Mouse (Mus musculus): ENCODE data around the gene Bcas3.
A peak's percentile ranks its signal among the peaks of the same experiment; 100 is the strongest.

The Bcas3 gene

DNA sequence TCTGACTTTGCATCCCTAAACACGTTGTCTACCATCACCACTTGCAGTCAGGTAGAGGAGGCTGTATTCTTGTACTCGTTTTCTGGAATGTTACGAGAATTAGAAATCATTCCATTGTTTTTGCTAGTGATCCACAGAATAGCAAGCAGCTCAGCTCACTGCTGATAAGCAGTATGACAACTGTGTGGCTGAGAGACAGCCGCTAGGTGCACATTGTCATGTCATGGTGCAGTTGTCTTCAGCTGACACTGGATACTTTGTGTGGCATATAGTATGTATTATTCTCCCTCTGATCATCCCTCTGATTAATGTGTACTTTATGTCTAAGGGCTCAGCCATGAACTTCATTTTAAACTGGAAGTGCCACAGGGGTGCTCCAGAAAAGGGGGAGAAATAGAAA is 190.3 kb downstream of the Bcas3 start:
- DNase-seq, result no peak

DNA sequence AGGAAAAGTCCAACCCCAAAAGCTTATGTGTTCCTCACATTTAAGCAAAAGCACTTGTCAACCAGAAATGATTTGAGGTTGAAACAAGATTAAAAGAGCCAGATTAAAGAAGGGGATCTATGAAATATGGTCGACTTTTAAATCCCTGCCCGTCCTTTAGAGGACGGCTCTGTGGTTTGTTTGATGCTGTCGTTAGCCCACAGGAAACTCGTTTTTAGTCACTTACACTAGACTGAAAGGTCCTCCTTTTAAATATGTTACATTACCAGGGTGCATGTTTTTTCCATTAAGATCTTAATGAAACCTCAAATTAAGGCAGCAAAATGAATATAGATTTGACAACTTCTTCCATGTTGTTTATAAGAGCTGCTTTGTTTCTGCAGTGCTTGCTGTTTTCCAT is 192.6 kb downstream of the Bcas3 start:
- DNase-seq, result no peak

DNA sequence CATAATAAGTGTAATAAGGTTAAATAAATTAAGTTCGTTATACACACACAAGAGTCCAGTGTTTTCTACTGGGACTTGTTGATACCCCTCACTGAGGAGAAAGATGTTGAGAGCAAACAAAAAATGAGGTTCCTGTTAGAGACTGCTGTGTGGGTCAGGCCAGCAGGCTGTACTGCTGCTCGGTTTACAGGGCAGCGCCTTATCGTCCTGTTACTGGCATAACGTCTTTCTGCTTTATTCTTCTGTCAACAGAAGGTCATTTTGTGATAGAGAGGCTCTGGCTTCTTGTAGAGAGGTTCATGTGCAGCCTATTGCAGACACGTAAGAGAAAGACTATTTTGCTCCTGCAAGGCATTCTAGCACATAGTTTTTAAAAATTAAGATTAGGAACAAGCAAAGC is 195.0 kb downstream of the Bcas3 start:
- DNase-seq, result no peak

DNA sequence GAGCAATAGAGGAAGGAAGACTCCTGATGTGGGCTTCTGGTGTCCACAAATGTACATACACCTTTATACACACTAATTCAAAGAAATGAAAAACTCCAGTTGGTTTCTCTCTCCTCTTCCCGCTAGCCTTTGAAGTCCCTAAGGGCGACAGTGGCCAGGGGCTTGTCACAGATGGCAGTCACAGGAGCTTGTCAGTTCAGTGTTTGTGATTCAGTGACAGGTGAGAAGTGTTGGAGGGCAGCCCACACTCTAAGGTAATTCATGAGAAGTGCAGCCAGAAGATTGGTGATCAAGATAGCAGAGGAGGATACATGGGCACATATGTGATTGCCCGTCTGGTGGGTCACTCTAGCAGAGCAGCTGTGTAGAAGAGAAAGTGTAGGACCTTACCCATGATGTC is 196.7 kb downstream of the Bcas3 start:
- no peak for DNase-seq

DNA sequence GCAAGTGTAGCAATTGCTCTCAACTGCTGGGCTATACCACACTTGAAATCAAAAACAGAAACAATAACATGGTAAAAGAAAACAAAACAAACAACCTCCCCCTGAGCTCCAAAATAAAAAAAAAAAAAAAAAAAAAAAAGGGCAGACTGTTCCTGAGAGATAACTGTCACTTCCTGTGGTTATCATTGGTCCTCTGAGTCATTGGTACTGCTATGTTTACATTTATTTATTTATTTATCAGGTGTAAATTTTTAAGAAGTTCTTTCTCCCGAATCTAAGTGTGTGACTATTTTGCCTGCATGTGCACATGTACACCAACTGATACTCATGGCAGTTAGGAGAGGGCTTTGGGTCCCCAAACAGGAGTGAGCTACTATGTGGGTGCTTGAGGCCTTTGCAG is 202.1 kb downstream of the Bcas3 start:
- no peak for DNase-seq

DNA sequence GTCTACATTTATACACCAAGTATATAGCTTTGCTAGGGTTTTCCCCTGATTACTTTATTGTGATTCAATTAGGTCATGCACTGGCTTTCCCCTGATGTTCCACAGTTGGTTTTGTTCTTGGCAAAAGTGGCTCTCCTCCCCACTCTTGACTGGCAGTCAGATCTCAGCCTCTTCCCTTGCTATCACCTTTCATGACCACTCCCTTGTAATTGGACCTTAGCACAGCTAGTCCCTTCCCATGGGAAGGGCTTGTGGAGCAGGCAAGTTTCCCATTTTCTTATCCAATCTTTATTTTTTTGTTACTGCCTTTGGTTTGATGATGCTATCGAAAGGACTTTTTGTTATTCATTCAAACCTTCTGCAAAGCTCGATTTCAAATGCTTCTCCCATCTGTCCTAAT is 202.8 kb downstream of the Bcas3 start:
- no peak for DNase-seq

DNA sequence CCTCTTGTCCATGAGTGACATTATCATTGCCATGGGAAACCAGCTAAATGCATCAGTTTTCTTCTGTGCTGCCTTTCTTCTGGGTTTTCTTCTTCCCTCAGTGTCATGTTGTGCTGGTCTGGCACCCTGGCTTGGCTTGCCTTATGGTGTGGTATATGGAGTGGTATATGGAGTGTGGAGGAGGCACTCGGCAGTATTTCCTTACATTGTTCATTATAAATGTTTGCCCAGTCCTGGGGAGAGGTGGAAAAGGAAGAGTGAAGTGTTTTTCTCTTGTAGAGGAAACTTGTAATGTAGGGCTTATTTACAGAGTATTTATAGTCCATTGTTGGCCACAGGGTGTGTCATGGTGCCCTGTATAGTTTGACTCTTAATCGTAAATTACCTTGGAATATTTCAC is 212.1 kb downstream of the Bcas3 start:
- no peak for DNase-seq

DNA sequence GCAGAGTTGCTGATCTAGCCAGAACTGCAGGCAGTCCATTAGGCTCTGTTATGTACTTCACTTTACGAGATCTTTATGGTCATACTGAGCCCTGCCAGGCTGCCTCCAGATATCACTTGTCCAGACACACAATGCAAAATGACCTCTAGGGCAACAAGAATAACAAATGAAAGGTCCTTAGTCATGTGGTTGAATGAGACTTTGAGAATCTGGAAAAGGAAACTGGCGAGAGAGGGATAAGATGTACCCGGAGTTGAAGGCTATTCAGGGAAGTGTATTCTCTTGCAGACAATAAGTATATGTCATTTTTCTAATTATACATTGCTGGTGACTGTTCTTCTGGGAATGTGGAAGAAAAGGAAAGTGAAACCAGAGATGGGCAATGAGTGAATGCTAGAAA is 218.1 kb downstream of the Bcas3 start:
- no peak for DNase-seq

DNA sequence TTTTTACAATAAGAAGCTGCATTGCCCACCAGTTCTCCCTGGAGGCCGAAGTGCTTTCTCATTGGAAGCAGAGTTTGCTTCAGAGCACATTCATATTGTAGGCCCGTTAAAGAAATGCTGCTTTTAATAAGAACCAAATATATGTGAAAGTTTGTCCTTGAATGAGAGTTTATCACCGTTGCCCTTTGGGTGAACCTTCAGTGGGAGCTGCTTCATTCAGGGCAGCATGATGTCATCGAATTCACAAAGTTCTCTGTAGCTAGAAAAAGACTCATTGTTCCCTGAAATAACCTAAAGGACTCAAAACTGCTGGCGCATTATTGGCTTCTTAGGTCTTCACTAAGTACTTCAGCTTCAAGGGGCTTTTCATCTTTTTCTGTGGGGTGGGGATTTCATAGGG is 219.0 kb downstream of the Bcas3 start:
- DNase-seq, result no peak

DNA sequence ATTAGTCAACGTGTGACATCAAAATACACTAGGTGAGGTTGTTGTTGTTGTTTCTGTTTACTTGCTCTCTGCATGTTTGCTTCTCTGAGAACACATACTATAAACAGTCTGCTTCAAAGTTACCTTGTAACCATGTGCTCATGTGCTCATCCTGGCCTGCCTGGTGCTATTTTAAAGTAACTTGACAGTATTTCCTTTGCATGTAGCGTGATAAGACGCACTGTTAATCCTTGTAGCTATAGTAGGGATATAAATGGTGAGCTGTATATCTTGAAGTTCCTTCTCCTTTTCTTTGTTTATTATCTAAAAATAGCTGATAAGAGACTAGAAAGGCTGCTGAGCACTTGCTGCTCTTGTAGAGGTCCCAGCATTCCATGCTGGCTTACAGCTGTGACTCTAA is 219.6 kb downstream of the Bcas3 start:
- no peak for DNase-seq

DNA sequence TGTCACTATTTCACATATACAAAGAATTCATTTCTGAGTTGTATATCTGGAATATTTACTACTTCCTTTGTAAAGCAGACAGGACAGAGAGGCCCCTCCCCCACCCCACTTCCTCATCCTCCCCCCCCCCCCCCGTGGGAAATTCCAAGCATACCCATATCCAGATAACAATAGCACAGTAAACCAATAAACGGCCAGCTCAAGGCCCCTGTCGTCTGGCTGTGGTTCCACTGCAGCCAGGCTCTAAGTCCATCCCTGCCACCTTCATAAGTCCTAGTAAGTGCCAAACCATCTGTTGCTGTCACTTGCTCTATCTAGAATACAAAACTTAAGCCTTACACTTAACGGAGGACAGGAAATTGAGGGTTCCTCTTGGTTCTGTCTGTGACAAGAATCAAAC is 221.5 kb downstream of the Bcas3 start:
- DNase-seq, result no peak

DNA sequence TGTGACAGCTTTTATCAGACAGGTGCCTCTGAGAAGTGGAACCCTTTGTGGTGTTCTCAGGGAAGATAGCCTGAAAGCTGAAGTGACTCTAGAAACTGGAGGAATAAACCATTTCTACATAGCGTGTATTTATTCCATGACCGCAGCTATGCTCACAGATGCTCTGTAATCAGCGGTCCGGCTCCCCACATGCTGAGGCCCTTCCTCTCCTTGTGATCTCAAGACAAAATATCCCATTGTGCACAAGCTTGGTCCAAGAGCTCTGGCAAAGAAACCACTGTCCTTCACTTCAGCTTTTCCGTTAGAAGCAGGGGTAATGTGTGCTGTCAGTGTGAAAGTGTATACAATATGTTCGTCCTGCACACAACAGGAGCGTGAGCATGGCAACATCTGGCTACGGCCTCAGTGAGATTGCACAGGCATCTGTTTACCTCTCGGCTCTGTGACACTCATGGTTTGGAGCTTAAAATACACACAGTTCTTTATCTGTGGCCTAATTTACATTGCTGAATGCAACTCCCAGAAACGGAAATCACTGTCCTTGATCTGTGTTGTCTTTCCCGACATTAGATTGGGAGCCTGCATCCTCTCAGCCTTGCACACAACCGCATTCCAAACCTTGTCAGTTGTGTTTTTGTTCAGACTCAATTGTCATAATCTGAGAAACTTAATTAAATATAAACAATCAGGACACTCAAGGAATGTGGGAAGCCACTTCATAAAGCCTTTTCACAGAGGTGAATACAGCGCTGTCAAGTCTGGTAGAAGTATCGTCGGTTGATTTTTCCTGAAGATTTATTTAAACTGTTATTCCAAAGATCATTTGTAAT is 225.1 kb downstream of the Bcas3 start:
- DNase-seq, result no peak

DNA sequence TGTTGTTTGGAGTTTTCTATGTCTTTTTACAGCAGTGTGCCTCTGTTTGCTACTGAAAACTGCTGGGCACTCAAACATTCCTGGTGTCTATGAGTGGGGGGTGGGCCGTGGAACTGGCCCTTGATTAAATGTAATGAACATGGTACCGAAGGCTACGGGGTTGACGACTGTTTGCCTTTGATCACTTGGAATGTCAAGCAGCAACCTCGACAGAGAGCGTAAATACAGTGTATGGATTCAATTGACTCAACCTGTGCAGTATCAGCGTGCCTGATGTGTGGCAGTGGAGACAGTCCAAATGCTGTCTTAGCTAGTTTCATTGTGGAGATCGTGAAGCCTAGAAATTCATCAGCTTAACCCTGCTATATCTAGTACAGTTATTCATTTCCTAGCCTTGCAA is 231.1 kb downstream of the Bcas3 start:
- DNase-seq, result no peak

DNA sequence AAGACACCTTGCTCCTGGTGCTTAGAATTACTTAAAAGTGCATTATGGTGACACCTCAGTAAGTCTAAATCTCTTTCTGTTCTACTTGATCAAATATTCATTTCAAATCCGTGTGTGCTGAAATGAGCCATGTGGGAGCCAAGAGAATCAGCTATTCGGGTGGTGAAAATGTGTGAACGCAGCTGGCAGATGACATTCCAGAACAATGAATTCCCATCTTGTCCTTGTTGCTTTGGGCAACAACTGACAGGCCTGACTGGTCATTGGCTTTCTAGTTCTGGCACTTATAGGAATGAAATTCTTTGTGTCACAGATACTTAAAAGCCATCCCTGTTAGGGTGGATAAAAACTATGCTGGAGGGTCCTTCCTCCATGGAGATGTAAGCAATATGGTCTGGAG is 240.7 kb downstream of the Bcas3 start:
- DNase-seq, result no peak

DNA sequence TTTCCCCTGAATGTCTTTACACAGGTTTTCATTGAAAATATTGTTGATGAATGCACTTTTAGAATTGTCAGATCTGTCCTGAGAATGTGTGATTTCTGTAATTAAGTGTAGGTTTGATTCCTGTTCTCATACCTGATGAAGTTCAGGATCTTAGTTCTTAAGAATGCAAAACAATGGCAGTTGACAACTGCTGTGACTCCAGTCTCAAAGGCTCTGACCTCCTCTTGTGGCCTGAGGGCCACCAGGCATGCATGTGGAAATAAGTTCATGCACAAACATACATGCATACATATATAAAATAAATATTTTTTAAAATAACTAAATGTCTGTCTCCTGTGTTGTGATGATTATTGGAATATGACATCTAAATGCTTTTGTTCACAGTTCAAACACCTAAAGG is 246.3 kb downstream of the Bcas3 start:
- no peak for DNase-seq

DNA sequence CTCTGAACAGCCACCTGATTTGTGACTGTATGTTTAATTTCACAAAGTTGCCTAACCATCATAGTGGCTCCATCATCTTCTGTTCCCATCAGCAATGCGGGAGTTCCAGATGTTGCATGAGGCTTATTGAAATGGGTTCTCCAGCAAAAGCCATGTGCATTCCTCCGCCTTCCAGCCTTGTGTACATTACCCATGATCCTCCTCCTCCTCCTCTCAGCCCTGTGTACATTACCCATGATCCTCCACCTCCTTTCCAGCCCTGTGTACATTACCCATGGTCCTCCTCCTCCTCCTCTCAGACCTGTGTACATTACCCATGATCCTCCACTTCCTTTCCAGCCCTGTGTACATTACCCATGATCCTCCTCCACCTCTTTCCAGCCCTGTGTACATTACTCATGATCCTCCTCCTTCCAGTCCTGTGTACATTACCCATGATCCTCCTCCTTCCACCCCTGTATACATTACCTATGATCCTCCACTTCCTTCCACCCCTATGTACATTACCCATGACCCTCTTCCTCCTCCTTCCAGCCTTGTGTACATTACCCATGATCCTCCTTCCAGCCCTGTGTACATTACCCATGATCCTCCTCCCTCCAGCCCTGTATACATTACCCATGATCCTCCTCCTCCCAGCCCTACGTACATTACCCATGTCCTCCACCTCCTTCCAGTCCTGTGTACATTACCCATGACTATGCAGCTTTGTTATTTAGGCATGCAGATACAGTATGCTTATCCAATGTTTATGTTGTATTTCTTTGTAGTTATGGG is 250.8 kb downstream of the Bcas3 start:
- DNase-seq, result no peak

DNA sequence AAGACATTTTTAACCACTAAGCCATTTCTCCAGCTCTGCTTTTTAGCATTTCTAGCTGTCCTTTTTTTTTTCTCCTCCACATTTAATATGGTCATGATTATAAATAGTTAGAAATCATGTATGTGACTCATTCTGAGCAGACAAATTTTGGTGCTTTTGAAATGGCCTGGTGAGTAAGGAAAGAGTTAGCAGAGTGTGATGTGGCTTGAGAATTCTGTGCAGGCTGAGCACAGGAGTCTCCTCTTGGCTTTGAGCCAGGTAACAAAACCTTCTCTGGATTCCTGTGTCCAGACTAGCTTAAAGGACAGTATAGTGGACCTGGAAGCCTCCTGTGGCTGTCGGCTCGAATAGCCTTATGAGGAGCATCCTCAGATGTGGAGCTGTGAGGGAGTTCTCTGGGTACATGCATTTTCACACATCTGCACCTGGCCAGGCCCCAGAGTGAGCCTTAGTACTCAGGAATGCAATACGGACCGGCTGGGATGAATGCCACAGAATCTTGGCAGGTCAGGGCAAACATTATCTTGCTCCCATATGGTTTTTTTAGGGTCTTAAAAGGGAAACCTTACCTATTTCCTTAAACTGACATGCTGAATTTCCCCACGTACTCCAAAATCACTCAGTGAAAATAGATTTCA is 256.5 kb downstream of the Bcas3 start:
- DNase-seq, result peak; percentile 30

DNA sequence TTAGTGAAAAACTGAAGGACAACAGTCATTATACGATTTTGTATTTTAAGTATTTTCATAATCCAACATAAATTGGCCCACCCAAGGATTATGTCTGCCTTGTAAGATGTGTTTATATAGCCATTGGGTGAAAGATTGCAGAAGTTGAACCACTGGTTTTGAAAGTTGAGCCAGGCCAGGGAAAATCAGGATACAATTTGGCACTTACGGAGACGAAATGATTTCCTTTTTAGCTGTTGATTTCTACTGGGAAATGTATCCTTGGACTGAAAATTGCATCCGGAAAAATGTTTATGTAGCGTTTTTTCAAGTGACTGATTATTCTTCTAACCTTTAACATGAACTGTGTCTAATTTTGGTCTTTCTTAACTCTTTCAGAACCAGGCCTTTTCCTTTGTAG is 260.1 kb downstream of the Bcas3 start:
- no peak for DNase-seq

DNA sequence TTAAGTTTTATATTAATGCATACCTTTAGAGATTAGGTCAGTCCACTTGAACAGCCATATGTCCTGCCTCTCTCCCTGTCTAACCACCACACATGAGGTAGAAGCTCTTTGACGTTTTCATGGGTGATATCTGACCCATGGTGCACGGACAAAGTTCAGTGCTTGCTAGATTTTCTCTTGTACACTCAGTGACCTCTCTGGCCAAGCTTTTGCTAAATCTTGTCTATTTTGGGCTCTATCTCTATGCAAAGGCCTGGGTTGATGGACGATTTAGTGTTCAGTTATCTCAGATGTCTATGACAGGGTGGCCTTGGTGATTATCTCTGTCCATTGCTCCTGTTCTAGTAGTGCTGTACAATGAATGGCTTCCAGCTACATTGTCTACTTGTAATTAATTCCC is 260.6 kb downstream of the Bcas3 start:
- no peak for DNase-seq

DNA sequence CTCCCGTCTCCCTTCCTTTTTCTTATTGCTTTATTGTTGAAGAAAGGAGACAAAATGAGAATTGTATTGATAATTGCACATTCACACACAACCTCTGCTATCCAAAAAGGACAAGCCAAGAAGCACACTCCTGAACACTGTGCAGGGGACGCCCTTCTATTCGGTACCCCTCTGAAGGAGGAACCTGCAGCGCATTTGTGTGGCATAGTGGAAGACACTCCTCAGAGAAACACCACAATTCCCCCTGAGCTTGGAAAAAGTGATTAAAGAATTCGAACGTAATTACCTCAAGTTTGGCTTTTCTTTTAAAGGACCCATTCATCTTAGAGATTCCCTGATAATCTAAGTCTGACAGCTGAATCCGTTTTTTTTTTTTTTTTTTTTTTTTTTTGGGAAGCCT is 261.5 kb downstream of the Bcas3 start:
- no peak for DNase-seq

DNA sequence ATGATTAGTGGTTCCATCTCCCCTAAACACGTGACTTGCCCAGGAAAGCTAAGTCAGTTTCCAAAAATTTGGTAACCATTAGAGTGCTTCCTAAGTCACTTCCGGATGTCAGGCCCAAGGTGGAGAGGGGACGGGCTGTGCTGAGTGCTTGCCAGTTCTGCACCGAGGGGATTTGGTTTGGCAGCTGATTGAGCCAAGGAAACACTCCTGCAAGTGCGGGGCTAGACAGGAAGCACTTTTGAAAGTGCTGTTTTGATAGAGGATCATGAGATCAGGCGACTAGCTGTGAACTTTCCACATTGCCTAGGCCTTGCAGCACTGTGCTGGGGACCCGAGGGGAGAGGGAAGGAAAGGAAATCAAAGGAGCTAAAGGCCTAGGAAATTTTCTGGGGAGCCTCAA is 262.5 kb downstream of the Bcas3 start:
- DNase-seq, result no peak

DNA sequence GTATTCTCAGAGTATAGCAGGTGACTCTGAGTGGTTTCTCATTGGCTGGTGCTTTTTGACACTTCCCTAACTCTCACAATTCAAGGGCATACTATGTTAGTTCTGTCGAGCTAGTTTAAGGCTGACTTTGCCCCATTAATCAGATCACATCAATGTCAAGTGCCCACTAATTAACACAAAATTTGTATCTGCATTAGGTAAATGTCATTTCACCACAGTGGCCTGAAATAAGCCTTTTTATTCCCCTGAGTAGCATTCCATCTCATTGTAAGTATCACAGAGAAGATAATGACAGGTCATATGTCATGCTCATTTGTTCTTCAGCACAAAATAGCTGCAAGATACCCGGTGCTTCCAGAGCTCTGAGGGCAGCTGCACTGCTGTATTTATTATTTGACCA is 268.5 kb downstream of the Bcas3 start:
- DNase-seq, result no peak

DNA sequence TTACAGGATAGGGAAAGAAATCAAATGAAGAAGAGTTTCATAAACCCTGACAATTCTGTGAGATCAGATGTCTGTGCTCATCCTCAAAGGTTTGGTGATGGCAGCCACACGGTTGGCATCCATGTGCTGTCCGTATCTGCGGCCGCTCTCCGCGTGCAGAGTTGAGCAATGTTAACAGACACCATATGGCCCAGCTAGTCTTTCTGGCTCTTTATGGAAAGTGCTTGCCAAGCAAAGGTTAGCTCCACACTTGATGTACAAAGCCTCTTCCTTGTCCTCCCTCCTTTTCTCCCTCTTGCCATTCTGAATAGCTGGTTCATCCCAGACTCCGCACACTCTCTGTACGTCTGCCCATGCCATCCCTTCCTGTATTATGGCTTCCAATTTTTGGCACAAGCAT is 269.0 kb downstream of the Bcas3 start:
- no peak for DNase-seq

DNA sequence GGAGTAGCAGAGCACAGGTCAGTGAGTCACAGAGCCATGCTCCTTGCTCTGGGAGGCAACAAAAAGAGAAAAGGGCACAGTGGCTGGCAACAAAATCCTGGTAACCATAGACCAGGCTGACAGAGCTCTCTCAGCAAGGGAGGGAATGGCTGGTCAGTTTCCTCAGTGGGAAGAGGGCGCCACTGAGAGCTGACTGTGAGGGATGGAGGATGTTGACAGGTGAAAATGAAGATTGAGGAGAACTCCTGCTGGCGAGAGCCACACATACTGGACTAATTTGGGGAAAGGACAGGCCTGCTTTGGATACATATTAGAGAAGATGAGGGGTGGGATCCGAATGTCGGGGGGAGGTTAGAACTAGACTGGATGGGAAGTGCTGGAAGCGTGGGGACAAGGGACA is 272.2 kb downstream of the Bcas3 start:
- no peak for DNase-seq

Data from right cerebral cortex, adult 18-20 months (tissue).